In the genomic region with DNA sequence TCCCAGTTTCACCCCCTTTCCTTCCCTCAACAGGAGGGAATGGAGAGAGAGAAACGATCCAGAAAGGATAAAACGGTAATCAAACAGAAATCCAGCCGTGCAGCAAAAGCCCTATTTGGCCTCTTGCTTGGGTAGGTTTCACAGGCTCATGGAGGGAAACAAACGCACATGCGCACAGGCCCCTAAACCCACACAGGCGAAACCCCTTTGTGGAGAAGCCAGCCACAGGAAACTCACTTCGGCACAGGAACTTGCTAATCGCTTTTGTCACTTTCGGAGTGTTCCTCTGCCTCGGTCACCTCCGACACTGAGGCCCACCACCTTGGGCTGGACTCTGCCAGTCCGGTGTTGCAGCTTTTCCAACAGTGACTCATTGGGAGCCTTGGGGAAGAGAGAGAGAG, we compare ENCODE assay signal across 8 mouse cellular contexts. TPM values are rescaled to one million over a fixed set of nuclear protein-coding genes. Genes with fewer than 3 reads are reported as not detected.
A peak's percentile ranks its signal among the peaks of the same experiment; 100 is the strongest.
DNase-seq lines count a peak whose midpoint lies in the region; ATAC-seq and TF ChIP-seq lines count a peak whose summit lies in the region.

No protein-coding gene starts in this region.

- H3K36me3 ChIP-seq in liver, postnatal 0 days (replicated peaks; ENCODE audit: insufficient read depth, low read length), result no peaks in the 10 kb centered on the region

- no peak overlapping the region for H3K4me3 ChIP-seq in left cerebral cortex, adult 2 months
- peak overlapping the region; percentile 39 for H3K4me3 ChIP-seq in liver, postnatal 0 days (ENCODE audit: low read depth, low read length)

- ATAC-seq in liver, postnatal 0 days, result peak; percentile 47

- H3K4me1 ChIP-seq in liver, postnatal 0 days (ENCODE audit: insufficient read depth), result peaks cover 4% of the 10 kb centered on the region

- no peak for TF ChIP-seq CTCF in left cerebral cortex, adult 2 months (IDR thresholded peaks at IDR 0.05)
- no peak for TF ChIP-seq CTCF in liver, postnatal 0 days (IDR thresholded peaks at IDR 0.05; ENCODE audit: low read depth)

- peak overlapping the region; percentile 55 for H3K4me2 ChIP-seq in liver, postnatal 0 days (ENCODE audit: low read depth, low read length)

- DNase-seq in left cerebral cortex, postnatal 25 days (ENCODE audit: low spot score in 2 of 2), result peak; percentile 10 to 12
- DNase-seq in left cerebral cortex, adult 2 months (ENCODE audit: extremely low spot score in 1 of 2, low spot score in 2 of 2), result no peak
- DNase-seq in gastrocnemius, postnatal 25 days, result peak; percentile 46
- peak; percentile 66 for DNase-seq in liver, postnatal 0 days
- peak; percentile 92 to 93 for DNase-seq in spleen, postnatal 36 days (ENCODE audit: low spot score in 2 of 2)
- no peak for DNase-seq in frontal cortex, postnatal 36 days (ENCODE audit: low spot score in 2 of 2)
- DNase-seq in embryo, embryonic 10.5 days (ENCODE audit: low spot score), result no peak
- DNase-seq in cerebellum, adult 11 months, result no peak

- 20% methylated on average over 12 of the region's 12 CpGs for WGBS in liver, postnatal 0 days (ENCODE audit: insufficient replicate concordance)

- no peaks in the 10 kb centered on the region for H3K9me3 ChIP-seq in liver, postnatal 0 days (ENCODE audit: low read length)

- no peaks in the 10 kb centered on the region for H3K27me3 ChIP-seq in liver, postnatal 0 days (ENCODE audit: insufficient read depth, low read length)

- peak overlapping the region; percentile 50 for H3K9ac ChIP-seq in liver, postnatal 0 days (replicated peaks)

- intact Hi-C loops in left cerebral cortex, postnatal 25 days (cut with DNase I), result no loop called here
- intact Hi-C loops in left cerebral cortex, adult 2 months (cut with DNase I), result no loop called here

- H3K27ac ChIP-seq in left cerebral cortex, adult 2 months, result no peak overlapping the region
- H3K27ac ChIP-seq in liver, postnatal 0 days (ENCODE audit: low read depth), result peak overlapping the region; percentile 77

- no peak for TF ChIP-seq EP300 in liver, postnatal 0 days (IDR thresholded peaks at IDR 0.05; ENCODE audit: low read depth)

RNA-seq across cellular contexts. Expression of a gene that starts 2.3 kb away (rescaled TPM):
- 1 to 10 TPM in 1 of 2 experiments, under 1 TPM in 1; 0.69 to 1.1 TPM for total RNA-seq in left cerebral cortex, postnatal 25 days (2021)
- under 1 TPM; 0.63 to 0.84 TPM for total RNA-seq in left cerebral cortex, adult 2 months (2021)
- total RNA-seq in gastrocnemius, postnatal 25 days (2021), result under 1 TPM; 0.18 to 0.29 TPM
- polyA plus RNA-seq in liver, postnatal 0 days (2015; fragmentation: Nextera tagmentation; extraction: Ambion mirVana), result 4.3 and 5.1 TPM in 2 replicates

Comparison
In these comparisons a context has a peak if more than half of its experiments do, and no peak if none do; other contexts are left out.
1. DNase-seq: peak in left cerebral cortex, postnatal 25 days (2 of 2), gastrocnemius, postnatal 25 days (single experiment), liver, postnatal 0 days (single experiment) and spleen, postnatal 36 days (2 of 2); none in left cerebral cortex, adult 2 months (0 of 2), frontal cortex, postnatal 36 days (0 of 2), embryo, embryonic 10.5 days (single experiment) and cerebellum, adult 11 months (single experiment).